Mouse (Mus musculus): ENCODE measurements at regions not wholly inside any gene's neighbourhood (a gene's known extent, or its start where the extent isn't known, plus 50 kb on each side); places are given as distances from the start of the nearest gene placed in this dataset.

DNA sequence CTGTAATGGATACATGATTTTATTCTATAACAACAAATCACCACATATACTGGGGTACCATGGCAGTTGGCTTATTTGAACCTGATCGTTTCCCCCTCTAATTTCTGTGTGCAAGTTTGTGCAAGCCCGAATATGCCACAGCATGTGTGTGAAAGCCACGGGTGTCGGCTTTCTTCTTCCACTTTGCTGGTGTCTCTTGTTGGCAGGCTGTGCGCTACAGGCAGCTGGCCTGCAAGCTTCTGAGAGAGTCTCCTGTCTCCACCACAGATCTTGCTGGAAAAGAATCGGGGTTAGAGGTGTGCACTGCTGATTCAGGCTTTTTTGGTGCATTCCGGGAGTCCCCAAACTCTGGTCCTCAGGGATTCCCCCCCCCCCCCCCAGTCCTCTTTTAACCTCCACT, 142.0 kb upstream of the Kazn start:
- TF ChIP-seq CTCF (IDR thresholded peaks at IDR 0.05; ENCODE audit: control insufficient read depth, insufficient read depth, low read length) (no peak), POLR2A (IDR thresholded peaks at IDR 0.05; ENCODE audit: borderline replicate concordance, control insufficient read depth, low read depth, low read length) (no peak)
